In the genomic region with DNA sequence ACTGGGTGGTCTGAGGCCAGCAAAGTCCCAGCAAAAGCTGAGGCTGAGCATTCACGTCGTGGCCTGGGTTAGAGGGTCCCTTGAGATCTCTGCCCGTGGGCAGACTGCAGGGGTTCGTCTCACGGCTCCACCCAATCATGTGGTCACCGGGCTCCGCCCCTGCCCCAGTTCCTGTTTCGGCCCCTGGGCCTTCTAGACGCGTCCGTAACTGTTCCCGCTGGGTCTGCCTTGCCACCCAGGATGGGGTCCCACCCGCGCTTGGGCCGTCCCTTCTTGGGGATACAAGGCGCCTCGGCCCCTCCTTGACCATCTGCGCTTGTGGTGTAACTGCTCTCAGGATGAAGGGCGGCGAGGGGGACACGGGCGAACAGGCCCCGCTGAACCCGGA, we compare ENCODE assay signal across 8 mouse cellular contexts. TPM values are rescaled to one million over a fixed set of nuclear protein-coding genes. Genes with fewer than 3 reads are reported as not detected.
A peak's percentile ranks its signal among the peaks of the same experiment; 100 is the strongest.
DNase-seq lines count a peak whose midpoint lies in the region; ATAC-seq and TF ChIP-seq lines count a peak whose summit lies in the region.

Gene Orai3 (plus strand): TSS at position 165 of the 388 bp plus-strand sequence.

- H3K4me1 ChIP-seq in embryonic fibroblast, embryonic 13.5 days (ENCODE audit: control insufficient read depth, insufficient read depth, low read length): no peaks in the 10 kb centered on the region; the same call in none of the 2 replicates
- H3K4me1 ChIP-seq in kidney, embryonic 14.5 days (ENCODE audit: control insufficient read depth, insufficient read depth, low read length): peaks cover 16% of the 10 kb centered on the region
- H3K4me1 ChIP-seq in liver, adult 2 months (ENCODE audit: control insufficient read depth, insufficient read depth, low read length): peaks cover 12% of the 10 kb centered on the region

- peak; percentile 87 for DNase-seq in 3T3-L1 (ENCODE audit: low read depth, low spot score)
- peak; percentile 94 to 96 for DNase-seq in adrenal gland, postnatal 36 days
- peak; percentile 92 to 95 for DNase-seq in heart, adult 9 months (ENCODE audit: low spot score in 2 of 2)
- peak; percentile 77 for DNase-seq in liver, adult 2 months (ENCODE audit: extremely low read depth, low read depth, low spot score)
- DNase-seq in splenic B cell, adult 2 months (ENCODE audit: low read depth, low spot score): peak; percentile 87

- H3K4me2 ChIP-seq in kidney, embryonic 14.5 days (replicated peaks; ENCODE audit: low read depth, low read length): peak within 1 kb of the TSS; percentile 89

- peaks cover 36% of the 10 kb centered on the region for H3K36me3 ChIP-seq in kidney, embryonic 14.5 days (ENCODE audit: control insufficient read depth, insufficient read depth, low read length)
- no peaks in the 10 kb centered on the region for H3K36me3 ChIP-seq in liver, adult 2 months (ENCODE audit: control insufficient read depth, insufficient read depth, low read length)
- H3K36me3 ChIP-seq in splenic B cell, adult 2 months (ENCODE audit: control insufficient read depth, insufficient read depth, low read length, poor library complexity, severe bottlenecking): peaks cover 1% of the 10 kb centered on the region; the same call in 1 of the 2 replicates

- H3K4me3 ChIP-seq in embryonic fibroblast, embryonic 13.5 days (ENCODE audit: insufficient read depth, low read length): peak within 1 kb of the TSS; percentile 81
- peak within 1 kb of the TSS; percentile 47 for H3K4me3 ChIP-seq in kidney, embryonic 14.5 days (ENCODE audit: low read length)
- peak within 1 kb of the TSS; percentile 96 for H3K4me3 ChIP-seq in liver, adult 2 months (ENCODE audit: insufficient read depth, low read depth, low read length)

- H3K79me2 ChIP-seq in liver, adult 2 months (ENCODE audit: control insufficient read depth, insufficient read depth, low read length): no peaks in the 10 kb centered on the region; the same call in 1 of the 2 replicates

- under 1% methylated on average over 24 of the region's 24 CpGs for WGBS in kidney, embryonic 14.5 days
- 0% methylated on average over 24 of the region's 24 CpGs for WGBS in liver, adult 2 months

- peak within 1 kb of the TSS; percentile 74 for H3K27ac ChIP-seq in embryonic fibroblast, embryonic 13.5 days (ENCODE audit: insufficient read depth, low read length)
- peak within 1 kb of the TSS; percentile 94 for H3K27ac ChIP-seq in kidney, embryonic 14.5 days (ENCODE audit: low read depth, low read length)
- peak within 1 kb of the TSS; percentile 87 for H3K27ac ChIP-seq in liver, adult 2 months (replicated peaks; ENCODE audit: insufficient read depth, low read depth, low read length)

- no peaks in the 10 kb centered on the region for H3K27me3 ChIP-seq in kidney, embryonic 14.5 days (ENCODE audit: control insufficient read depth, insufficient read depth, low read length)
- no peaks in the 10 kb centered on the region for H3K27me3 ChIP-seq in liver, adult 2 months (ENCODE audit: control insufficient read depth, insufficient read depth, low read length)
- H3K27me3 ChIP-seq in splenic B cell, adult 2 months (ENCODE audit: control insufficient read depth, insufficient read depth, low read length, poor library complexity, severe bottlenecking): no peaks in the 10 kb centered on the region

- no peaks in the 10 kb centered on the region for H3K9me3 ChIP-seq in kidney, embryonic 14.5 days (ENCODE audit: control insufficient read depth, low read length)

- TF ChIP-seq CTCF in embryonic fibroblast, embryonic 13.5 days (IDR thresholded peaks at IDR 0.05; ENCODE audit: borderline replicate concordance, insufficient read depth, low read length): no peak
- TF ChIP-seq CTCF in liver, adult 2 months (IDR thresholded peaks at IDR 0.05; ENCODE audit: low read depth, low read length): no peak

- peak; percentile 77 for ATAC-seq in kidney, embryonic 14.5 days (ENCODE audit: low FRiP score, low TSS enrichment)
- peak; percentile 62 for ATAC-seq in monocyte, adult 5-6 weeks (replicated peaks; ENCODE audit: insufficient number of reproducible peaks, low FRiP score, low TSS enrichment, poor library complexity, severe bottlenecking)

- TF ChIP-seq POLR2A in embryonic fibroblast, embryonic 13.5 days (IDR thresholded peaks at IDR 0.05; ENCODE audit: low read depth, low read length): peak; percentile 94
- TF ChIP-seq POLR2A in liver, adult 2 months (IDR thresholded peaks at IDR 0.05; ENCODE audit: extremely low read depth, insufficient read depth, low read length): peak; percentile 93

- peak within 1 kb of the TSS; percentile 69 for H3K9ac ChIP-seq in kidney, embryonic 14.5 days (ENCODE audit: low read depth, low read length)
- peak within 1 kb of the TSS; percentile 98 for H3K9ac ChIP-seq in liver, adult 2 months (ENCODE audit: low read depth, low read length)

RNA-seq across cellular contexts. Expression of gene Orai3, which starts in this region (rescaled TPM):
- total RNA-seq in adrenal gland, postnatal 36 days (2021): 10 to 100 TPM; 27.7 to 36.3 TPM
- polyA plus RNA-seq in embryonic fibroblast, embryonic 13.5 days (2011; ENCODE audit: insufficient read length, low read depth, missing spikeins): 19.8 and 23.3 TPM in 2 replicates
- polyA plus RNA-seq in kidney, embryonic 14.5 days (2014; fragmentation: Nextera tagmentation; extraction: Ambion mirVana): 12.9 and 19.7 TPM in 2 replicates
- total RNA-seq in liver, adult 2 months (2014; rRNA removed): 10.2 and 14.7 TPM in 2 replicates
- polyA plus RNA-seq in liver, adult 2 months (2012; rRNA removed): 21.1 and 26.6 TPM in 2 replicates
- 31.9 to 44.5 TPM (median 35.2 TPM) in 3 replicates for total RNA-seq in monocyte, adult 5-6 weeks (2017)

Comparison
In these comparisons a context has a peak if more than half of its experiments do, and no peak if none do; other contexts are left out.
1. Peak in every context shown above with its lines: DNase-seq, ATAC-seq, H3K4me3 ChIP-seq and H3K27ac ChIP-seq.